Mouse (Mus musculus) retina, adult 2 months (tissue): ENCODE measurements at regions not wholly inside any gene's neighbourhood (a gene's known extent, or its start where the extent isn't known, plus 50 kb on each side); places are given as distances from the start of the nearest gene placed in this dataset.

Experiments
- DNase-seq: peaks from one replicate; pipeline ENCODE4 v3.0.0-alpha.2; 2012; ENCODE audit warnings: low read depth, low spot score

- DNase-seq = no peak
These were observed 50.3 kb upstream of the Armc2 start for GRCm38 (mm10) chr10:42068497-42068896.
